Mouse (Mus musculus): ENCODE data around the gene Kcnn1.

- TF ChIP-seq POLR2A (IDR thresholded peaks at IDR 0.05; ENCODE audit: borderline replicate concordance, low read depth, low read length): no peak
- TF ChIP-seq CTCF (IDR thresholded peaks at IDR 0.05; ENCODE audit: low read depth, low read length): no peak
Observed at GRCm38 (mm10) chr8:70892022-70892895, 29.2 kb upstream of the Kcnn1 start, which contains the start of gene Slc5a5.
